Mouse (Mus musculus): ENCODE data around the gene Ndufa4l2.

- TF ChIP-seq POLR2A (IDR thresholded peaks at IDR 0.05; ENCODE audit: extremely low read depth, insufficient read depth, low read length): no peak
- TF ChIP-seq CTCF (IDR thresholded peaks at IDR 0.05; ENCODE audit: low read depth, low read length): no peak
Measured at GRCm38 (mm10) chr10:127563840-127564239, 49.1 kb downstream of the Ndufa4l2 start.

Data from liver, adult 2 months (tissue).